Mouse (Mus musculus) megakaryocyte progenitor cell, adult 5-6 weeks (primary cell): ENCODE results near the gene Crybg3. TPM values are rescaled to one million over a fixed set of nuclear protein-coding genes. Genes with fewer than 3 reads are reported as not detected.

ENCODE experiments used
- ATAC-seq: replicated peaks from 2 replicates; pipeline ENCODE4 v1.8.0; 2016; ENCODE audit warnings: mild to moderate bottlenecking, moderate TSS enrichment, inconsistent platforms; ENCODE audit not compliant: poor library complexity
- total RNA-seq, 2 experiments: library from RNA; stranded (forward) in 1 of 2; stranded (reverse) in 1 of 2; fragments of 157-497, 149-512 nt in 1 of 2; fragments of 200-1000 nt in 1 of 2; gene quantifications; 2 replicates each; pipeline versions ENCODE4 v1.2.3 to v1.2.4; 2015 to 2017

The Crybg3 gene
- total RNA-seq, 2 experiments from 2014 or later, result 13.3 to 26.8 TPM

DNA sequence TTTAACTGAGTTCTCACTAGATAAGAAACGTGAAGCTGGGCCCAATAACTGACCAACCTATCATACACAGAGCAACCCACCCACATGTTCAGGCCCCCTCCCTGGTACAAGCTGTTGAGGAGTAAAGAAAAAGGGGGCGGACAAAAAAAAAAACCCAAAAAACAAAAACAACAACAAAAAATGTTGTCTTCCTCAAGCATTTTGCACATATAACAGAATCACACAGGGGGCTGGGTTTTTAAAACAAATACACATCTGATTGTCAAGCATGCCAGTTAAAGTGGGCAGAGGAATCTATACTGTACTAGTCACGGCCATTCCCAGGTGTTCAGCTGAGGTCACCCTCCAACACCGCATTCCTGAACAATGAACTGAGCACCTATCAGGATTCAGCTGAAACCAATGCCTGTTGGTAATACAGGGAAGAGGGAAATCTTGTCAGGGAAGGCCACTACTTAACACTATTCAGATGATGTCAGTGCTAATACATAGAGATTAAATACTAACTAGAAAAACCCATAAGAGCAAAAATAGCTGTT, 15.0 kb downstream of the Crybg3 start:
- ATAC-seq, result no peak

DNA sequence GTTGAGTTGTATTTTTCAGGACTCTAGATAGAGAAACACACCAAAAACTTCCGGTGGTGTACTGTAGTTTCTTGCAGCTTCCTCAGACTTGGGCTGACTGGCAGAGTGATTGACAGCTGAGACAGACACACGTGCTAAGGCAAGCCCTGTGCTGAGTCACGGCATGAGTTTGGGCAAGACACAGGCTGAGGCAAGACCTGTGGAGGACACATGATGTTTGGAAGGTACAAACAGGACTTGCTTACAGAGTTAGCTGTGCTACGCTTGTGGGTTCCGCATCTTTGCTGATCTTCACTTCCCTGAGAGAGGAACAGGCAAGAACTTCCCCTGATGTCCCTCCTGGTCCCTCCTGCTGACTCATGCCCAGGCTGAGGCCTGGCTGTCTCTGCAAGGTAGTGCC, 17.3 kb downstream of the Crybg3 start:
- peak; percentile 75 for ATAC-seq

DNA sequence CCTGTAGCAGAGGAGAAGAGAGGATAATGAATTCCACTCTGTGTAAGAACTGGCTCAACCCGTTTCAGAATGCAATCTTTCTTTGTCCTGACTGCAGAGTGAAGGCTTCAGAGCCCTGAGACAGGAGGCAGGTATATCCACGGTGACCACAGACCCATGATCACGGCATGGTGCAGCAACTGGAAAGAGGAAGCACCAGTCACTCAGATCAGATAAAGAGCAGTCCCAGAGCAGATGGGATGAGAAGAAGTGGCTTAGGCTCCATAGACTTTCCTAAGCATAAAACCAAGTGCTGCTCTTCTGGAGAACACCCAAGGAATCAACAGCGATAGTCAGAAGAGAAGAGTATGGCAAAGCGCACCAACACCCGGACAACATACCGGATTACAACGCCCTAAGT, 21.5 kb downstream of the Crybg3 start:
- ATAC-seq, result peak; percentile 85

DNA sequence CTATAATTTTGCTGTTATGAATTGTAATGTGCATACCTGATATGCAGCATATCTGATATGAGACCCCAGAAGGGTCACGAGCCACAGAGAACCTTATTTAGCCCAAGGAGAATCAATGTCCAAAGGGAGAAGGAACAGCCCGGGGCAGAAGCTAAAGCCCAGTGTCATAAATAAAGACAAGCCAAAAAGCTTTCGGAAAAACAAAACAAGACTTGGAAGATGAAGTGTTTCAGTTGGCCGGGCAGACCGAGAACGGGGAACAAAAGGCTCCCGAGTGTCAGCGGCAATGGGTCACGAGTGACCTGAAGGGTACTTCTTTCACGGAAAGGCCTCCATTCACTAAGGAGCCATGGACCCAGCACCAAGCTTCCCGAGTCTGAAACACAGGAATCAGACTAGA, 26.8 kb downstream of the Crybg3 start:
- ATAC-seq, result no peak

DNA sequence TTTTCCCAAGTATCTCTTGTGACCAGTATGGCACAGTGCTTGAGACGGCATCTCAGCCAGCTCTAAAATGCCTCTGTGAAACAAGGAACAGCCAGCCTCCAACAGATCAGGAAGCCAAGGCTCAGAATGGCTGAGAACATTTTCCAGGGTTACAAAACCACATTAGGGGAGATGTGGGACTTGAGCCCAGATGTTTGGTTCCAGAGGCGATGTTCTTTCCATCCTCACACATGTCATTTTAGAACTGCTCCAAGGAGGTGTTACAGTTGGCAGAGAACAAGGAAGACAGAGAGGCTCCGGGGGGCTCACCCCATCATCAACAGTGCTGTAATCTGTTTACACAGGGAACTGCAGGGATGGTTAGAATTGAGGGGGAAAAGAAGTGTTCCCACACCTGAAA, 28.1 kb downstream of the Crybg3 start:
- ATAC-seq, result no peak

DNA sequence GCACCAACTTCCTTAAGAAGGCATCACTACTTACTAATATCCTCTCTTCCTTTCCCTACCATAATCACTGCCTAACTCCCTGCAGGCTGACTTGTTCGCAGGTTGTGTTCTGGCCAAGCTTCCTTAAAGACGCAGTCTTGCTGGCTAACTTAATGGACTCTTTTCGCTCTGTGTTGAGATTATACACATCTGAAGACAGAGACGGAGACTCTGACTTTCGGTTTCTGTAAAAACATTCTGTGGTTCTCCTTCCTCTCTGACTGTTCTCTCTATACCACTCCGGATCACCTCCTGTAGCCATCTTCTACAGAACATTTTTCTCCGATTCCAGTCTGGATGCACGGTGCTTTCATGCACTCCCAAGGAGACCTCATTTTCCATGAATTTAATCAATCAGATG, 30.0 kb downstream of the Crybg3 start:
- no peak for ATAC-seq

DNA sequence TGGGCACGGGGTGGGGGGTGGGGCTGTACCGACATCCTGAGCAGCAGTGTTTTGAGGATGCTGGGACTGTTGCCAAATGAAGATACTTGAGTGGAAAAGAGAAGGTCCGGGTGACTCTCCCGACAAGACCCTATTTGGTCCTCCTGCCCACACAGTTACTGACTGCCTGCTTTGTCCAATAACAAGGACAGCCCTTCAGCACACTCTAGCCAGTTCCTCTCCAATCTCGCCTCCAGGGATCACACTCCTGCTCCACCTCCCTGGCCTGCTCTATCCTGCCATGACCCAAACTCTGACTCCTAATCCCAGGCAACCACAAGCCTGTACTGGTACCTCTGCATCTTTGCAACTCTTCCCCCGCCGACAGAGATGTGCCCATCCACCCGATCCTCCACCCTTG, 30.9 kb downstream of the Crybg3 start:
- ATAC-seq, result no peak

DNA sequence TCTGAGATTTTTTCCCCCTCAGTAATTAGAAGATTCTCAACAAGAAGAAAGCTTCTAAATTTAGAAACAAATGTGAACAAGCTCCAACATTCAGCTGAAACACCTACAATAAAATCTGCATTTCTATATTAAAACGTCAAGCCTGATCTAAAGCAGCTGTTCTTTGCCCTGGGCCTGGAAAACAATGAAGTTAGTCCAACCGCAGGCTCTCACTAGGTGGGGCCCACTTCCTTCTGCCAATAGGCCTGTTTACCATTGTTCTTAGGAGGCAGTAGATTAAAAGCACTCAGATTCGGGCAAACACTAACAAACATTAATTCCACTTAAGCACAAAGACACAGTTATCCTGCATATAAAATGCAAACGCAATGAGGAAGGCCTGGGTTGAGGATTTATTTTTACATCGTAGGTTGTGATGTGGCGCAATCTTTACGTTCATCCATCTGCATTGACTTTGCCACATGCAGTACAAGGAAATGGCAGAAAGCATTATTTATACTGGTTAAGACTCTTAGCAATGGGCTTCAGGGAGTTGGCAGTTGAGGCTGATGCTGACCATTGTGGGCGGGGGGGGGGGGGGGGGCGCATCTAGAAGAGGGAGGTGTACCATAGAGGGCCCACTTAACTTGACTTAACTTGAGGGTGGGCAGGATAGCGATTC, 32.9 kb downstream of the Crybg3 start:
- peak; percentile 69 for ATAC-seq

DNA sequence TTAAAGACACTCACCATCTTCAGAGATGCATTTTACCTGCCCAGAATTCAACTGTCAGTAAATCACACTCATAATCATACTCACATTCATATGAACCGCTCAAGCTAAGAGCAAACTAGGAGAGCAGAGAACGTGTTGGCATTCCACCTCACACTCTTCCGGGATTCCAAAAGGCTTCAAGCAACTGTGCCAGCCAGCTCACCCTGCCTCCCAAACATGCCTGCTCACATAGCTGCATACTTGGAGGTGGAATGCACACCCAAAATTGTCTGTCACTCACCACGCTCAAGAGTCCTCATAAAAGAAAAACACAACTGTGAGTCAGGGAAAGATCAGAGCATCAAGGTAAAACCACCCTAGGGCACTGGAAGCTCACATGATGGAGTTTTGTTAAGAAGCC, 34.3 kb downstream of the Crybg3 start:
- ATAC-seq, result no peak

DNA sequence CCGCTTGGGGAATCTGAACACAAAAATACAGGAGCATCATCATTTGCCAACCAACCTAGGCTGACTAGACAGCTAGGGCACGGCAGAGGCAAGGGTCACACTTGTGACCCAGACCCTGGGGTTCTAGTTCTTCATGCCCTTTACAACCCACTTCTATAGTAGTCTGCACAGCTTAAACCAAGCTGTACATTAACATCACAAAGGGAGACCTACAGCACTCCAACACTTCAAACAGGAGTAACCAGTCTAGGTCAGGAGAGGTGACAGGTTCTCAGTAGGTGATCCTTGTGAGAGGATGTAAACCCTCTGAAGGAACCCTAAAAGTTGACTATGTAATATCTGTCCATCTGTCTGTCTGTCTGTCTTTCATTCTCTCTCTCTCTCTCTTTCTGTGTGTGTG, 35.1 kb downstream of the Crybg3 start:
- ATAC-seq, result no peak

DNA sequence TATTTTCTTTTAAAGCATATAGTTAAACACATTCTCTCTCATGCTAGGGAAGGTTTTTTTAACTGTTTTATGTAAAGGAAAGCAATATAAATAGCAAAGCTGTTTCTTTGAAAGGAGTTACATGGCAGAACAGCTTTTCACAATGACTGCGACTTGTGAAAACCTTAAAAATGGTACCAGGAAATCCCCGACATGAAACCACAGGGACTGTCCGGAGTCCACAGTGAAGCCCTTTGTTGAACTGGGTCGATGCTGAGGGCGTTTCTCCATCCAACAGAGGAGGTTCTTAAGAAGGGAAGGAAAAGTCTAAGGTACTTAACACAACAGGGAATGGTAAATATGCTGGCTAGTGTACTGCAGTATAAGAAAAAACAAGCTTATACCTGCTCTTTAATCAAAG, 36.8 kb downstream of the Crybg3 start:
- no peak for ATAC-seq

DNA sequence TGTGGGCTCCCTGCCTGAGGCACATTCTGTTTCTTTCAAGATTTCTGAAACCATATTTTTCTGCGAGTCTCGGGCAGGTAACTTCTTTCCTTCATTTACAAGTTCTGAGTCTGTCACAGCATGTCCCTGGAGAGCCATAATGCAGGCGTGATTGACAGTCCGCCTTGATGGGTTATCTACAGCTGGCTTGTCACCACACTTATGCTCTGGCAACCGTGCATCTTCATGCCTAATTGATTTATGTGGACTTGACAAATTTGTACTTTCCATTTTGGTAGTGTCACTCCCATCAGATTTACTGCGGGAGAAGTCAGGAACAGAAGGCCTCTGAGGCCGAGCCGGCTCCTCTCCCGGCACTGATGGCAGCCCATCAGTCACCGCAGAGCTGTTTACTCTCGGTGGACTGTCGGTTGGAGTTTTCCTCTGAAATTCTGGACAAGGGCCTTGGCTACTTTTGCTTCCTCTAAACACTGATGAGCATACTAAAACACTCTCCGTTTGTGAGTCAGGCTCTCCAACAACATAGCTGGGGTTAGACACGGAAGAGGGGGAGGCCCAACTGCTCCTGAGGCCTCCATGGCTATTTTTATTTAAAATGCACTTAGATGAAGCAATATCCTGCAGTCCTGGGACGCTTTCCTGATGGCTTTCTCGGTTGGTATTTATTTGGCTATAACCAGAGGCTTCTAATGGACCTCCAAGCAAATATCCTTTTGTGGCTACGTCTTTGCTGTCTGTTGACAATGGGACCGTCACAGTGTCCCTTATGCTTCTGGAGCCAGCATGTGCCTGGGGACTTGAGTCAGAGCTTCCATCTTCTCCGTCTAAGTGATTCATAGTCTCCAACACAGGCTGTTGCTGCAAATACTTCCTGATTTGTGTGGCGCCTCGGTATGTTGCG, 41.2 kb downstream of the Crybg3 start:
- ATAC-seq, result peak; percentile 68

DNA sequence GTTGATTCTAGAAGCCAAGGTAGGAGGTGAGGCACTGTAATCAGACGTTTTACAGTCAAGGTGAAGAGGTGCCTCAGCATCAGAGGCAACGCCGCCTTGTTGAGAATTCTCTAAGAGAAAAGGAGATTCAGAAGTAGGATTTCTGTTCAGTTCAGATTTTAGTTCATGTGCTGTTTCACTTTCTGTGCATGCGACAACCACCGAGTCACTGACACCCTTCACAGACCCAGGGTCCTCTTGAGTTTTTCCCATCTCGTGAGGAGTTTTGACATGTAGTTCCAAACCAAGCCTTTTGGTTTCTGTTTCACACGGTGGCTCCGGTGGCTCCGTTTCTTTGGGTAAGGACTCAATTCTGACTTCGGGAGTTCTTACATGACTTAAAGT, 41.9 kb downstream of the Crybg3 start:
- ATAC-seq, result no peak

DNA sequence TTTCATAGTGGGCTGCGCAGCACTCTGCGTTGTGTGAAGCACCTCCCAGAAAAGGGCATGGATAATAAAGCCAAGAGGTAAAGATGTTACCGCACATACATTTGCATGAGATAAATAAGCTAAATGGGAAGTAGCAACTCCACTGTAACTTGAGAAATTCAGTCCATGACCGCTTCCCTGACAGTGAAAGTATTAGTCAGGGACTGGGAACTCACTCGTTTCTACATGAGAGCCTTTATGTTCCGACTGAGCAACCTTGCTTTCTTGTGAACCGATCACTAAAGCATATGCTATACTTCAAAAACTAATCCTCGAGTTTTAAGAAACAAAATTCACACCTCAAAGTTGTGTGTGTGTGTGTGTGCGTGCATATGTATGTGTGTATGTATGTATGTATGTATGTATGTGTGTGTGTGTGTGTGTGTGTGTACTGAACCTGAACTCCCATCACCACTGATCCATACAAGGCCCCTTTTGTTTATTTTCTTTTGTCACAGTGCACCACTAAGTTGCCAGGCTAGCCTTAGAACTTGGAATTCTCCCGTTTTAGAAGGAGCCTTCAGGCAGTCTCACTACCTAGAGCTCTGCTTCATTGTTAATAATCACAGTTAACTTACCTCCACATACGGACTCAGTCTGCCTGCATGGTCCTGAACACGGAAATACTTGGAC, 47.2 kb downstream of the Crybg3 start:
- ATAC-seq, result no peak

DNA sequence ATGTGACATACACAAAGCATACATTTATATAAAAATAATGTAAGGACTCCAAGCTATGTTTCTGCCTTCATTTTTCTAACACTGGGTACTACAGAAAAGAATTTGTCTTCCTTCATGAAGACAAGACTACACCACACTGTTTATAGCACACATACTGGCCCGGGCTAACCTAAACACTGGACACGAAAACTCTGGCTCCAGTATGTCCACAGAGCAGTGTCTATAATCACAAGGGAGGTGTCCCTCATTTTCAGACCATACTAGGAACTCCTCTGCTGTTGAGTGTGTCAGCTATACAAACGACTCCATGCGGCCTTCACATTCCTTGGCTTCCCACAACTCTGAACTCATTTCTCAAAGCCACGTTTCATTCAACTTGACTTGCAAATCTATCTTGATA, 49.3 kb downstream of the Crybg3 start:
- no peak for ATAC-seq

DNA sequence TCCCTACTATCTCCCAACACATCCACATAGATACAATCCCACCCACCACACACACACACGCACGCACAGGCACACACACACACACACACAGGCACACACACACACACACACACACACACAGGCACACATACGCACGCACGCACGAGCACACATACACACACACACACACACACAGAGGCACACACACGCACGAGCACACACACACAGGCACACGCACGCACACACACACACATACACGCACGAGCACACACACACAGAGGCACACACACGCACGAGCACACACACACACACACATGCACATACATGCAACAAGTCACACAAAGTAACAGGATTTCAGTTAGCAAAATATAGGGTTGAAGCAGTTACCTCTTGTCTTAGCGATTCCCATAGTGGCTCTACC, 51.1 kb downstream of the Crybg3 start:
- peak; percentile 37; the same call in 1 of the 2 replicates for ATAC-seq

DNA sequence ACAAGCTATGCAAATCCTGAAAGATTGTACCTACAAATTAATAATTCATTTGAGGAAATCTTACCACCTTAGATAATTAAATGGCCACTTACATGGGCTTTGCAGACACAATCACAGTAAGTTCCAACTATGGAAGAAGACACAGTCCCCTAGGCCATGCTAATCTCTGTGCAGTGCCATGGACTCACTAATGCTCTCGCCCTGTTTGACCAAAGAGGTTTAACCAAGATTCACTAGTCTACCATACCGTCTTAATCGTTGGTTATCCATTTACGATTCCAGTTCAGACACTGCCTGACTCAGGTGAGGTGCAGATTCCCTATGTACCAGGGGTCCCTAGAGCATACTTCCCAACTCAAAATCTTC, 52.2 kb downstream of the Crybg3 start:
- no peak for ATAC-seq

DNA sequence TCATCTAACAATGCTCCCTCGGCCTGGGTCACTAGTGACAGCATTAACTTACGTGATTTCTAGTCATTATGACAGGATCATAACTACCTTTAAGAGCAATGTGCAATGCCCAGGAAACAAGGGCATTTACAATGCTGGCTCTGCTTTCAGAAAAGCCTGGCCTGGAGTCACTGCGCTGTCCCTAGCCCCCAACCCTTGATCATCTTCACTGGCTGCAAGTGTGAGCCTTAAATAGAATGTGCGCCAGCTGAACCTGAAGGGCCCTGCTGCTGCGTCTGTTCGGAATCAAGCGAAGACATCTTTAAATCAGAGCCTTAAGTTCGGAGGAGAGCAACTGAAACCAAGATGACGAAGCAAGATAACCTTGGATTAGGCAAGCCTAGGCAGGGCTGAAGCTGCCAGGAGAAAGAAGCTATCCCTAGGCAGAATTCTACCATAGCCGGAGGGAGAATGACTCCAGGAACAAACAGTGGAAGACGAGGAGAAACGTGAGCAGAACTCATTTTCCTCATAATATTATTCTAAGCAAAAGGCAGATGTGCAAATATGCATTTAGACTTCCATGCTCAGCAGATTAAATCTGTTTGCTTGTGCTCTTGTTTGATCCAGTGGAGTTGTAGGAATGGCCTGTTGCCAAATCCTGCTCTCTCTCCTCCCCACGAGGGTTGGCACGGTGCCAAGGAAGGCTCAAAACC, 52.7 kb downstream of the Crybg3 start:
- ATAC-seq, result no peak

DNA sequence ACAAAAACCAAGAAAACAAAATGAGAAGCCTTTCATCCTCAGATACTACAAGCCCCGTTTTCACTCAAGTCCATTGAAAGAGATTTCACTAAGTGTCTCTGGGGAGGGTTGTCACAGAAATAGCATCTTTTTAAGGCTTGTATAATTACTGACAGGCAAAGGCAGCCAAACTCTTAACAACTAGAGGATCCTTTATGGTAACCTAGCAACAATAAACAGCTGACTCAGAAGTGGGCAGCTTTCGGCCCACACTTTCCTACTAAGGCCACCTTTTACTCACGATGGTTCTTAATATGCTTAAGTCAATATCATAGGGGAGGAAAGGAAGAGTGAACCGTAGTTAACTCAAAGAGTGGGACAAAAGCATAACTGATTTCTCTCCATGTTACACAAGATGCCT, 53.3 kb downstream of the Crybg3 start:
- ATAC-seq, result no peak

DNA sequence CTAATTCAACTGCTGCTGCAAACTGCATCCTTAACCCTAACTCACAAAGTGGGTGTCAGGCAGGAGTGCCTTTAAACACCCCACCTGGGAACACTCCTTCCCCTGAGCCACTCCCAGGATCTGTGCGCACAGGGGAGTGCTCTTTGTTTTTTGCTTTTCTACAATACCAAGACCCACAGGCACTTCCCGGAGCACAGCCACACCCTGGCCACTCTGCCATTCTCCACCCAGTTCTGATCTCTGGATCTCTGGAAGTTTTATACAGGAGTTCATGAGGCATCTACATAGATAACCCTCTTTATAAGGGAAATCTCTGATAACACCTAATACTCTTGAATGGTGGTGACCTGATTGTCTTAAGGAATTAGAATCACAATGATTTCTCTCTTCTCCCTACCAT, 55.4 kb downstream of the Crybg3 start:
- ATAC-seq, result no peak

DNA sequence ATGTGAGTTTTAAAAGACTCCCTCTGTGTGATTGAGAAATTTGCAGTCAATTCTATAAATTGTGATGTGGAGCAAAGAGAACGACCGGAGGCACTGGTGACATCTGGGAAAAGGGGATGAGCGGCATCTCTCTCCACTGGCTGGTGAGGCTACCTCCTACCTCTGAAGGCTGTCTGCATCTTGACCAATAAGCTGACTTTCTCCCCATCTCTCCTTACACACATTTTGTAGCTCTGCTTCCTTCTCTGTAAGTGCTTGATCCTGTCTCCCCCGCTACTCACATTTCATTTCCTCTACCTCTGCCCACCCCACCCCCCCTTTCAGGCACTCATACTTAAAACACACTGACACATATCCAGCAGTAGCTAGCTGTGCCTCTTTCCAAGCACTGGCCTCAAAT, 59.4 kb downstream of the Crybg3 start:
- ATAC-seq, result no peak
